Mouse (Mus musculus): Measurements from ENCODE around the gene Fut11.

Fut11 gene

DNA sequence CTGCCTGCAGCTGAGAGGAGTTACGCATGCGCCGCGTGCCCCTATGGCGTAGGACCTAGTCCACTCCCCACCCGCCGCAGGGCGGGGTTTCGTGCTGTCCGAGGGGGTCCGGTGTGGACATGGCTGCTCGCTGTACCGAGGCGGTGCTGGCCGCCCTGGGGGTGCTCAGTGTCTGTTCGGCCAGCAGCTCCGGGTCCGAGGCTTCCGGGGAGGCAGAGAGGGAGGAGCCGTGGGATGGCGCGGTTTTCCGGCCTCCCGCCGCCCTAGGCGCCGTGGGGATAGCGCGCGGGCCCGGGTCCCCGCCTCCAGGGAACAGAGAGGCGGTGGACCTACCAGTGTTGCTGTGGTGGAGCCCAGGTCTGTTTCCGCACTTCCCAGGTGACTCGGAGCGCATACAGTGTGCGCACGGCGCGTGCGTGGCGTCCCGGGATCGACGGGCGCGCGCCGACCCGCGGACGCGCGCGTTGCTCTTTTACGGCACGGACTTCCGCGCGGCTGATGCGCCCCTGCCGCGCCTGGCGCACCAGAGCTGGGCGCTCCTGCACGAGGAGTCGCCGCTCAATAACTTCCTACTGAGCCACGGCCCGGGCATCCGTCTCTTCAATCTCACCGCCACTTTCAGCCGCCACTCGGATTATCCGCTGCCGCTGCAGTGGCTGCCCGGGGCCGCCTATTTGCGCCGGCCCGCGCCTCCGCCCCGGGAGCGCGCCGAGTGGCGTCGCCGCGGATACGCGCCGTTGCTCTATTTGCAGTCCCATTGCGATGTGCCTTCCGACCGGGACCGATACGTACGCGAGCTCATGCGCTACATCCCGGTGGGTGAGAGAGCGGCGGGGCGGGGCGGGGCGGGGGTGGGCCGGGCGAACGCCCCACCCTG, at the start of gene Fut11:
Gene Fut11, plus strand, starts transcription at position 85 of the 877 bp plus-strand sequence.
- DNase-seq = peak; percentile 76

DNA sequence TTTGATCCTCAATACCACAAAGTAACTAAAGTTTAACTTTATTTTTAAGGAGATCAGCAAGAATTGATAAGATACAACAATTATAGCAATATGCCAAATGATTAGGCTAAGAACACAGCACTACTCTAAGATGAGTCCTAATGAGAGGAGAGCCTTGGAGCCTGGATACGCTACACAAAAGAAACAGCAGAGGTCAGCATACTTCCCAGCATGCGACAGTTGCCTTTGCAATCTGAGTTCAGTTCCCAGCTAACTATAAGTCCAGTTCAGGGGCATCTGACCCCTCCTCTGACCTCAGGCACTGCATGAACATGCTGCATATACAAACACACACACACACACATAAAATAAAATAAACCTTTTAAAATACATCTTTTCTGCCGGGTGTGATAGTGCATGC, 49.2 kb upstream of the Fut11 start:
- no peak for DNase-seq

- DNase-seq = no peak
Observed at GRCm38 (mm10) chr14:20646381-20646780, 48.4 kb upstream of the Fut11 start.

DNA sequence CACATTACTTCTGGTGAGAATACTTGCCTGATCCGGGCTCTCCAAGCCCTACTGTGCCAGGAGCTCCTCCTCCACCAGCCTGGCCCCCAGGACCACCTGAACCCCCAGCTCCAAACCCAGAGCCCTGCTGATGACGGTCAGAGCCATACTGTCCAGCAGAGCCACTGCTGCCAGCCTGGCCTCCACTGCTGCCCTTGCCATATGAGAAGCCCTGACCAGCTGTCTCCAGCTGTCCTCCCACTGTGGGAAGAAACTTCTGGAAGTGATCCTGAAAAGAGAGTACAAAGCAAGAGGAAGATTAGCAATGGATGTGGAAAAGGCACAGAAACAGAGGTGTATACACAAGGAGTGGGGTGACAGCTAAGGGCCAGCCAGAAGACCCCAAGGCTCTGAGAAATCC, 43.8 kb upstream of the Fut11 start:
- DNase-seq = no peak

DNA sequence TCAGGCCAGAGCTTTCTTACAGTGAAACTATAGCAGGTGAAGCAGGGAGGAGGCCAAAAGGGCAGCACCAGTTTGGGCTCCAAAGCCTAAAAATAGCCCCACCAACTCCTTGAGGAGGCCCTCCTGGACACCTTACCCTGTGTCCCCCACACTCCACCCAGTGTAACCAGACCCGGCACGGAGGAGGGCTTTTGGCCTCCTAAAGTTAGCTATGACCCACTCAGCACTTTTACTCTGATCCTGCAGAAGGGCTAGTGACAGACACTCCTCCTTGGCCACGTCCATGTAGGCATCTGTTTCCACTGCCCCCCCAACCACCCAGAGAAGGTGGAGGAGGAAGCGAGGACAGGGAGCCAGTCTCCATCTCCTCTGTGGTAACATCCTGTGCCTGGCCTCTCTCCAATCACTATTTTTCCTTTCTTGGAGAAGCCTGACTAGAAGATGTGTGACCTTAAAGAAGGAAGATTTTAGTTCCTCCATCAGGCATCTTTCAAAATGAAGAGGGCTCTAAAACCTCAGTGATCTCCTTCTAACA, 43.0 kb upstream of the Fut11 start:
- no peak for DNase-seq

DNA sequence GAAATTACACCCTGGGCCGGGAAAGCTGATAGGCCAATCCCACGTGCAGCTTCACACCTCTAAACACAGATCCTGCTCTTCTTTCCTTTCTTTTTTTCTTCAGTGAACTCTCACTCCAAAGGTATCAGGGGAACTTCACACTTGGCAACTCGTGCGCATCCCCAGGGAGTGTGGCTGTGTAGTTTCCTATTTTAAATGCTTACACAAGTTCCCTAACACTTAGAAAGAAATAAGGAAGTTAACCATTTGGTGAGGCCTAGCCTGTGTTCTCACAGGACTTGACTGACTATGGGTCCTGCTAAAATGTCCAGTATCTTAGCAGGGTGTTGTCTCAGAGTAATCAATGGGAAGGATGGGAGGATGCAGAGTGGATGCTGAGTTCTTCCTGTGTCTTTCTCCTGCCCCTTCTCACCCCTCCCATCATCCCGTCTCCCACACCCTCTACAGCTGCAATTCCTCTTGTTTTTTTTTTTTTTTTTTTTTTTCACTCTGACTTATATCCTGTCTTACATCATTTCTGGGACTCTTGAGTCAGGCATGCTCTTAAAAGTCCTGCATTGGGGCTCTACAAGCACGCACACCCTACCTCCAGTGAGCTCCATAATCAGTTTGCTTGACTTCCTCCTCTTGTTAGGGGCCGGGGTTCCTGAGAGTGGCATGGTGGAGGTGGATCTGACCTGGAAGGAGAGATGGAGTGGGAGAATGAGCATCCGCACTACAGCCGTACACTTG, 39.9 kb upstream of the Fut11 start:
- no peak for DNase-seq

- DNase-seq = no peak
Observed at GRCm38 (mm10) chr14:20655731-20656130, 39.0 kb upstream of the Fut11 start.

DNA sequence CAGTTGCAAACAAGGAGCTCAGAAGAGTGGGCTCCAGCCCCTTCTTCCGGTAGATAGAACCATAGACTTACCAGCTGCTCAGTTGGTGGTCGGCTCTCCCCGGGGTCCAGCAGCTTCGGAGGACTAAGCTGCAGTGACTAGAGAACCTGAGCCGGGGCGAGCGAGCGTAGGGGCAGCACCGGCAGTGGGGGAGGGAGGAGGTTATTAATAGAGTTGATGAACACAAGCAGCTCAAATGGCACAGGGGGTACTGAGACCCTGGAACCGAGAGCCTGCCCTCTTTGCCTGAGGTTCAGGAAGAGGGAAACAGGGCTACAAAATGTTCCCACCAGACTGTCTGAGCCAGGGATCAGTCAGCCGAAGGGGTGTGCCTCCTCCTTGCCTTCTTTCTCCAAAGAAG, 38.4 kb upstream of the Fut11 start, which contains the start of gene Myoz1:
Gene Myoz1, minus strand, starts transcription at position 180 of the 400 bp plus-strand sequence.
- no peak for DNase-seq

DNA sequence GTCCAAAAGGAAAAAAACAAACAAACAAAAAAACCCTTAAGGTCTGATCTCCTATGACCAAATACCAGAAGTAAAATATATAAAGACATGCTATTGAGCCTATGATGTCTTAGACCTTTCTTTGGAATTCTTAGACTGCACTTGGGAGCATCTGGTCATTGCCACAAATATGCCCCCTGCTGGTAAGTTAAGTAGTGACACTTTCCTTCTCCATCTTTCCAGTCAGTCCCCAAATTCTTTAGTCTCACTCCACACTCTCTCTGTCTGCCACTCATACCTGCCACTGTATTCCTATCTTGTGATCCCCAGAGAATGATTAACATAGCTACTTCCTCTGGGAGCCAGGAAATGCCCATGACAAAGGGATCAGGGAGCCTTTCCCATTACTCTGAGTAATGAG, 36.4 kb upstream of the Fut11 start:
- DNase-seq = no peak

- DNase-seq = no peak
Observed at GRCm38 (mm10) chr14:20658902-20659301, 35.9 kb upstream of the Fut11 start.

GRCm38 (mm10) chr14:20659687-20660086, 35.1 kb upstream of the Fut11 start:
- DNase-seq = no peak

GRCm38 (mm10) chr14:20660827-20661660, 33.7 kb upstream of the Fut11 start:
- peak; percentile 94 for DNase-seq

DNA sequence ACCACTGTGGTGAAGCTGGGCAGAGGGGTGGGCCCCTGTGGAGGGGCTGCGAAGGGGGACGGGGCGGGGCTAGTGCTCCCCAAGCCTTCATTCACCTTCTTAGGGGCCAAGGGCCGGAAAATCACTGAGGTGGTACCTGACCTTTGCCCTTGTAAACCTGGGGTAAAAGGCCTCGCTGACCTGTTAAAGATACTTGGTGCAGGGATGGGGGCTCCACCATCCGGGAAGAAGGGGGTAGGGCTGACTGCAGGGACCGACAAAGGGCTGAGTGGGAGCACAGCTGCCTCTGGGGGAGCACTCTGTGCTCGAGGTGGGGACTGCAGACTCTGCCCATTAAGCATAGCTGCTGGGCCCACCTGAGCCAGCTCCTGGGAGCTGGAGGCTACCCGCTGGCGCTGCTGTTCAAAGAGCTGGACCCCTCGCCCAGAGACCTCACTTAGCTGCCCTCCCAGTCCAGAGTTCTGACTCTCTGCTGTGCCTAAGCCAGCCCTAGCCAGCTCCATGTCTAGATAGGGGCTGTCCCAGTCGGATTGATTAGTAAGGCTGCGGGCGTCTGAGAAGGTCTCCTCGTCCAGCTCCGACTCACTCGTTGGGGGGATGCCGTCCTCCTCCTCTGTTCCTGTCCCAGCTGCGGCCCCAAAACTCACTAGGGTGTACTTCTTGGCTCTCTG, 33.0 kb upstream of the Fut11 start:
- no peak for DNase-seq

- no peak for DNase-seq
Observed at GRCm38 (mm10) chr14:20662740-20663139, 32.0 kb upstream of the Fut11 start.

- DNase-seq = no peak
Observed at GRCm38 (mm10) chr14:20663601-20664000, 31.2 kb upstream of the Fut11 start.

DNA sequence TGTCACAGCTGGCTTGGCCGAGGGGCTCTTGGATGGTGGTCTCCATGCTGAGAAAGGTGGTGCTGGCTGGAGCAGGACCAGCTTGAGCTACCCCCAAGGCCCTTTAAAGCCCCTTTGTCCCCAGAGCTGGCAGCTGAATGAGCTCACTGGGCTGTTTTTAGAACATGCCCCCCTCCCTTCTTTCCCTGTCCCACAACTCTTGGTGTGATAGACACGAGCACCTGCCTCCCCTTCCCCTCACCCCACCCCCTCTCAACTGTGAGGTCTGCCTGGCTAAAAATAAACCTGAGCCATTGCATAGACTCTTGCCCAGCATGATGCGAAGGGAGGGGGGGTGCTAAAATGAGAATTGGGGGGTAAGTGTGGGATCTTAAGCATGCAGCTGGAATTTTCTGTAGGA, 30.3 kb upstream of the Fut11 start:
- DNase-seq = no peak

DNA sequence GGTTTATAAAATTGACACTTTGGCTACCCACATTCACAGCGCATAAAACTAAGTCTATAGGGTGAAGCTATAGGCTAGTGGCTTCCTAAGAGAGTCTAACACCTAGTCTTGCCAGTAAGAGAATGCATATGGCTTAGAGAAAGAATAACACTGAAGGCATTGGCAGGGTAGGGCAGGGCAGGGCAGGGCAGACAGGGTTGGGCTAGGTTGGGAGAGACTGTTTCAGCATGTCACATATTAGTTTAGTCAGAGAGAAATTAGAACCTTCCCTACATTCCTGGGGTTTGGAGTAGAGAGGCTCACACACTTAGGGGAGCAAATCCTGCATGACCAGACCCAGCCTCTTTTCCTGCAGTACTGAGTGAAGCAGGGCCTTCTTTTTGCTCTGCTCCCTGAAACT, 27.3 kb upstream of the Fut11 start:
- no peak for DNase-seq

GRCm38 (mm10) chr14:20668154-20668810, 26.5 kb upstream of the Fut11 start, which contains the start of gene Synpo2l:
Gene Synpo2l (minus strand): TSS chr14:20668354.
- peak; percentile 44 for DNase-seq

GRCm38 (mm10) chr14:20672990-20673389, 21.8 kb upstream of the Fut11 start:
- DNase-seq = peak; percentile 54

GRCm38 (mm10) chr14:20673735-20674063, 21.1 kb upstream of the Fut11 start:
- DNase-seq = peak; percentile 69

DNA sequence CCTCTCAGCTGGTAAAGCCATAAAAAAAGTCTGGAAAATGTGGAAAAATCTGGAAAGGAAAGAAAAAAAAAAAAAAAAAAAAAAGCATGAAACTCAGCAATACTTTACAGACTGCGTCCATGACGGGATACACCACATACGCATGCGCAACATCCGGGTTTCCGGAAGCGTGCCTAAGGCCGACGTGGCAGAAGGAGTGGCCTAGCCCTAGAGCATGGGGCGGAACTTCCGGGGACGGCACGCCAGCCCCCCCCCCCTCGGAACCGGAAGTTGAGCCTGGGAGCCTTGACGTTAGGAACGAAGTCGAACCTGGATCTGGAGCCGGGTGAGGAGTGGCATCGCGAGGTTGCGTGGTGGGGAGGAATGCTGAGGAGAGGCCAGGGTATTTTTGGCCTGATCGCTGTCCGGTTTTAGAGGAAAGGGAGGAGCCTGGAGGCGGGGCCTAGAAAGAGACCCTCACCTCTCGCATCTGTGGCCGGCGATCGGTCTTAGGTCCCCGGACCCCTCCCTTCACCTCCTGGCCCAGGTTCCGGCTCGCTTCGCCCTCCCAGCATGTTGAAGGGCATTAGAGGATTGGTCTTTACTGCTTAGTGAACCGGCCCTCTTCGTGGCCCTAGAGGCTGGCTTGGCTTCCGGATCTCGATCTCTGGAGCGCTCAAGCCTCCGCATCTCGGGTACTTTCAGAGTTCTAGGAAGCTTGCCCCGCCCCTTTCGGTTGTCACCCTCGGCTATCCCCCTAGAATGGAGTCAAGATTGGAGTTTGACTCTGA, 20.5 kb upstream of the Fut11 start, which contains the start of gene Sec24c:
Gene Sec24c, plus strand, starts transcription at position 245 of the 770 bp plus-strand sequence.
- DNase-seq = peak; percentile 95
